ENCODE assay signal across 29 mouse cellular contexts in genomic region chr2:72886250-72886649, GRCm38 (mm10).
DNase-seq lines count a peak whose midpoint lies in the region; ATAC-seq and TF ChIP-seq lines count a peak whose summit lies in the region.
"Had no signal": no experiment of that assay in that cellular context is flagged by ENCODE, and none has a peak within 500 bp of the region (broad histone marks: within the 10 kb centered on the region; RNA-seq: fewer than 3 reads in every experiment).

No protein-coding gene starts in this region.

- H3K27me3 ChIP-seq in kidney, embryonic 15.5 days, result no peaks in the 10 kb centered on the region
- H3K27me3 ChIP-seq in liver, adult 2 months (ENCODE audit: control insufficient read depth, insufficient read depth, low read length), result no peaks in the 10 kb centered on the region
- H3K27me3 ChIP-seq: embryonic facial prominence, embryonic 13.5 days; forebrain, embryonic 15.5 days; heart, embryonic 13.5 days; megakaryocyte, embryonic 14.5 days; midbrain, embryonic 13.5 days; neural tube, embryonic 13.5 days had no signal

- no peaks in the 10 kb centered on the region for H3K79me2 ChIP-seq in liver, adult 2 months (ENCODE audit: control insufficient read depth, insufficient read depth, low read length)

- H3K4me1 ChIP-seq in kidney, embryonic 15.5 days, result 0 out of 2 replicates have a peak, but pooled peaks cover 3% of the 10 kb centered on the region
- H3K4me1 ChIP-seq in liver, adult 2 months (ENCODE audit: control insufficient read depth, insufficient read depth, low read length), result peaks cover 27% of the 10 kb centered on the region
- H3K4me1 ChIP-seq: forebrain, embryonic 10.5 days; forebrain, embryonic 15.5 days; megakaryocyte, embryonic 14.5 days; midbrain, embryonic 13.5 days; neural tube, embryonic 13.5 days had no signal

- no peak overlapping the region for H3K9ac ChIP-seq in kidney, embryonic 15.5 days
- H3K9ac ChIP-seq in liver, adult 2 months (ENCODE audit: low read depth, low read length), result no peak overlapping the region
- H3K9ac ChIP-seq: embryonic facial prominence, embryonic 13.5 days; forebrain, embryonic 15.5 days; heart, embryonic 13.5 days; hindbrain, embryonic 14.5 days; midbrain, embryonic 13.5 days; neural tube, embryonic 13.5 days had no signal

- TF ChIP-seq CTCF in liver, adult 2 months (IDR thresholded peaks at IDR 0.05; ENCODE audit: low read depth, low read length), result no peak

- H3K9me3 ChIP-seq in kidney, embryonic 15.5 days (replicated peaks), result no peaks in the 10 kb centered on the region
- H3K9me3 ChIP-seq: embryonic facial prominence, embryonic 13.5 days; forebrain, embryonic 10.5 days; forebrain, embryonic 15.5 days; heart, embryonic 13.5 days; midbrain, embryonic 13.5 days; neural tube, embryonic 13.5 days had no signal

- WGBS in kidney, embryonic 15.5 days, result 86% methylated on average over 2 of the region's 2 CpGs
- WGBS in liver, adult 2 months, result 17% methylated on average over 2 of the region's 2 CpGs

- no peak for TF ChIP-seq POLR2A in liver, adult 2 months (IDR thresholded peaks at IDR 0.05; ENCODE audit: extremely low read depth, insufficient read depth, low read length)

- peak; percentile 75 for DNase-seq in kidney, adult 11 months
- peak; percentile 99 for DNase-seq in liver, adult 2 months (ENCODE audit: extremely low read depth, low read depth, low spot score)
- no peak for DNase-seq in liver
- peak; percentile 32 for DNase-seq in kidney, postnatal 14 days
- DNase-seq in yolk sac, embryonic 10.5 days (ENCODE audit: low spot score), result peak; percentile 48
- DNase-seq in cerebellum, adult 8-10 months, result no peak
- DNase-seq: adrenal gland, postnatal 14 days; cerebellum, adult 11 months; cerebellum, postnatal 10 days; gastrocnemius, postnatal 25 days; heart, adult 2 months; heart, postnatal 10 days; layer of hippocampus, postnatal 36 days; left cerebral cortex, postnatal 4 days; lung, adult 18-20 months; lung, postnatal 4 days; right cerebral cortex, postnatal 4 days; thymus, adult 2 months; thymus, postnatal 4 days had no signal

- ATAC-seq in kidney, embryonic 15.5 days (replicated peaks; ENCODE audit: low FRiP score), result no peak
- ATAC-seq: forebrain, embryonic 15.5 days; lung, postnatal 0 days; midbrain, embryonic 13.5 days had no signal

- H3K4me2 ChIP-seq in kidney, embryonic 15.5 days, result no peak overlapping the region
- H3K4me2 ChIP-seq: embryonic facial prominence, embryonic 13.5 days; forebrain, embryonic 15.5 days; heart, embryonic 13.5 days; hindbrain, embryonic 14.5 days; midbrain, embryonic 13.5 days; neural tube, embryonic 13.5 days had no signal

- H3K4me3 ChIP-seq in kidney, embryonic 15.5 days (replicated peaks), result no peak overlapping the region
- H3K4me3 ChIP-seq in liver, adult 2 months (ENCODE audit: insufficient read depth, low read depth, low read length), result no peak overlapping the region
- H3K4me3 ChIP-seq: embryonic facial prominence, embryonic 13.5 days; forebrain, embryonic 10.5 days; forebrain, embryonic 15.5 days; heart, adult 2 months; heart, embryonic 13.5 days; megakaryocyte, embryonic 14.5 days; midbrain, embryonic 13.5 days; neural tube, embryonic 13.5 days had no signal

- no peaks in the 10 kb centered on the region for H3K36me3 ChIP-seq in kidney, embryonic 15.5 days
- H3K36me3 ChIP-seq in liver, adult 2 months (ENCODE audit: control insufficient read depth, insufficient read depth, low read length), result no peaks in the 10 kb centered on the region
- H3K36me3 ChIP-seq: embryonic facial prominence, embryonic 13.5 days; forebrain, embryonic 10.5 days; forebrain, embryonic 15.5 days; heart, embryonic 13.5 days; midbrain, embryonic 13.5 days; neural tube, embryonic 13.5 days had no signal

- no peak overlapping the region for H3K27ac ChIP-seq in kidney, embryonic 15.5 days
- peak overlapping the region; percentile 90 for H3K27ac ChIP-seq in liver, adult 2 months (replicated peaks; ENCODE audit: insufficient read depth, low read depth, low read length)
- H3K27ac ChIP-seq: embryonic facial prominence, embryonic 13.5 days; forebrain, embryonic 10.5 days; forebrain, embryonic 15.5 days; heart, adult 2 months; heart, embryonic 13.5 days; hindbrain, embryonic 14.5 days; midbrain, embryonic 13.5 days; neural tube, embryonic 13.5 days had no signal

Comparison
In these comparisons a context has a peak if more than half of its experiments do, and no peak if none do; other contexts are left out.
1. DNase-seq: peak in kidney, adult 11 months (single experiment), liver, adult 2 months (single experiment), kidney, postnatal 14 days (single experiment) and yolk sac, embryonic 10.5 days (single experiment); none in liver (single experiment) and cerebellum, adult 8-10 months (single experiment).